Mouse (Mus musculus) lung, postnatal 0 days (tissue): ENCODE data around the gene Rbp3.

ENCODE experiments used
- CTCF ChIP-seq: IDR thresholded peaks from 2 replicates; pipeline ENCODE4 v1.5.1; 2016; ENCODE audit warnings: antibody characterized with exemption, mild to moderate bottlenecking
- EP300 ChIP-seq: IDR thresholded peaks from 2 replicates; pipeline ENCODE4 v1.6.1; 2016; ENCODE audit warnings: antibody characterized with exemption, mild to moderate bottlenecking, control low read depth

- TF ChIP-seq EP300 (no peak), CTCF (no peak)
These were observed at the start of gene Rbp3 for GRCm38 (mm10) chr14:33953761-33954160.
